ENCODE assay signal across 11 mouse cellular contexts in genomic region chr3:126737128-126737527, GRCm38 (mm10).
DNase-seq lines count a peak whose midpoint lies in the region; ATAC-seq and TF ChIP-seq lines count a peak whose summit lies in the region.
"Had no signal": no experiment of that assay in that cellular context is flagged by ENCODE, and none has a peak within 500 bp of the region (broad histone marks: within the 10 kb centered on the region; RNA-seq: fewer than 3 reads in every experiment).

No protein-coding gene starts in this region.

- H3K4me2 ChIP-seq in lung, embryonic 15.5 days: no peak overlapping the region
- peak overlapping the region; percentile 31 for H3K4me2 ChIP-seq in heart, embryonic 16.5 days (ENCODE audit: low read depth, low read length)
- H3K4me2 ChIP-seq: limb, embryonic 13.5 days had no signal

- no peak for TF ChIP-seq POLR2A in lung, adult 2 months (IDR thresholded peaks at IDR 0.05; ENCODE audit: borderline replicate concordance, extremely low read depth, low read depth, low read length)

- no peaks in the 10 kb centered on the region for H3K27me3 ChIP-seq in lung, embryonic 15.5 days
- H3K27me3 ChIP-seq in heart, embryonic 16.5 days (ENCODE audit: control insufficient read depth, insufficient read depth, low read length): no peaks in the 10 kb centered on the region
- H3K27me3 ChIP-seq: limb, embryonic 13.5 days had no signal

- intact Hi-C loops in left cerebral cortex, postnatal 36 days (cut with DNase I): no loop called here

- no peak overlapping the region for H3K9ac ChIP-seq in lung, embryonic 15.5 days
- H3K9ac ChIP-seq in heart, embryonic 16.5 days (ENCODE audit: low read length): peak overlapping the region; percentile 4; the same call in 1 of the 2 replicates
- H3K9ac ChIP-seq: limb, embryonic 13.5 days had no signal

- no peak for TF ChIP-seq CTCF in lung, adult 2 months (IDR thresholded peaks at IDR 0.05; ENCODE audit: insufficient read depth, low read length)

- ATAC-seq in frontal cortex, adult (ENCODE audit: low TSS enrichment): peak; percentile 59
- ATAC-seq in lung, embryonic 15.5 days (ENCODE audit: borderline replicate concordance, extremely low read depth, low FRiP score, low TSS enrichment): peak; percentile 31; the same call in 1 of the 2 replicates
- peak; percentile 90 for ATAC-seq in heart, embryonic 16.5 days (replicated peaks; ENCODE audit: extremely low read depth, insufficient read depth, low FRiP score)
- no peak for ATAC-seq in megakaryocyte, adult 5-6 weeks (ENCODE audit: poor library complexity, severe bottlenecking)

- WGBS in lung, embryonic 15.5 days: 62% methylated on average over 2 of the region's 2 CpGs
- WGBS in lung, adult 2 months: 51% methylated on average over 2 of the region's 2 CpGs
- 30% methylated on average over 2 of the region's 2 CpGs for WGBS in heart, embryonic 16.5 days

- H3K4me3 ChIP-seq in lung, embryonic 15.5 days: no peak overlapping the region
- no peak overlapping the region for H3K4me3 ChIP-seq in lung, adult 2 months (replicated peaks; ENCODE audit: extremely low read depth, low read depth, low read length)
- no peak overlapping the region for H3K4me3 ChIP-seq in heart, embryonic 16.5 days (ENCODE audit: low read length)
- H3K4me3 ChIP-seq: limb, embryonic 13.5 days had no signal

- H3K9me3 ChIP-seq in lung, embryonic 15.5 days: no peaks in the 10 kb centered on the region
- H3K9me3 ChIP-seq in heart, embryonic 16.5 days (replicated peaks; ENCODE audit: control insufficient read depth, low read length): no peaks in the 10 kb centered on the region
- H3K9me3 ChIP-seq: limb, embryonic 13.5 days had no signal

- H3K36me3 ChIP-seq in lung, embryonic 15.5 days: no peaks in the 10 kb centered on the region
- H3K36me3 ChIP-seq in heart, embryonic 16.5 days (ENCODE audit: control insufficient read depth, insufficient read depth): 0 out of 2 replicates have a peak, but pooled peaks cover 2% of the 10 kb centered on the region
- H3K36me3 ChIP-seq: limb, embryonic 13.5 days had no signal

- no peaks in the 10 kb centered on the region for H3K4me1 ChIP-seq in lung, embryonic 15.5 days
- peaks cover 5% of the 10 kb centered on the region for H3K4me1 ChIP-seq in lung, adult 2 months (ENCODE audit: control insufficient read depth, insufficient read depth, low read length)
- H3K4me1 ChIP-seq in heart, embryonic 16.5 days (ENCODE audit: control insufficient read depth, insufficient read depth, low read length): peaks cover 26% of the 10 kb centered on the region

- DNase-seq in frontal cortex, postnatal 10 days (ENCODE audit: low spot score in 2 of 2): no peak
- no peak for DNase-seq in lung, adult 2 months
- no peak for DNase-seq in left cerebral cortex, postnatal 36 days (ENCODE audit: low spot score in 2 of 2)
- DNase-seq in thymus, postnatal 10 days (ENCODE audit: low spot score in 2 of 2): no peak
- DNase-seq: adrenal gland, adult 2 months; thymus, postnatal 4 days had no signal

- no peak overlapping the region for H3K27ac ChIP-seq in lung, embryonic 15.5 days
- H3K27ac ChIP-seq in heart, embryonic 16.5 days (ENCODE audit: low read length): peak overlapping the region; percentile 90
- H3K27ac ChIP-seq: limb, embryonic 13.5 days had no signal
